Mouse (Mus musculus) embryo, embryonic 9.5 days (tissue): ENCODE data around the gene Tet2.

Source experiments
- DNase-seq: peaks from one replicate; pipeline ENCODE4 v3.0.0-alpha.2; 2017; ENCODE audit errors: extremely low spot score

Gene Tet2

GRCm38 (mm10) chr3:133436919-133437320 is 108.0 kb downstream of the Tet2 start:
- no peak for DNase-seq

- no peak for DNase-seq
Observed at GRCm38 (mm10) chr3:133436279-133436860, 108.6 kb downstream of the Tet2 start.

- DNase-seq: no peak
Observed at GRCm38 (mm10) chr3:133435774-133436148, 109.2 kb downstream of the Tet2 start.

GRCm38 (mm10) chr3:133435141-133435773 is 109.7 kb downstream of the Tet2 start:
- DNase-seq: no peak

- no peak for DNase-seq
Observed at GRCm38 (mm10) chr3:133429394-133430173, 115.4 kb downstream of the Tet2 start.

- DNase-seq: no peak
Observed at GRCm38 (mm10) chr3:133428003-133428402, 116.9 kb downstream of the Tet2 start.

GRCm38 (mm10) chr3:133423073-133423472 is 121.9 kb downstream of the Tet2 start:
- DNase-seq: no peak

- no peak for DNase-seq
Observed at GRCm38 (mm10) chr3:133414747-133415146, 130.2 kb downstream of the Tet2 start.
